Mouse (Mus musculus) cortical plate, adult 2 months (tissue): ENCODE measurements around the gene Reep3.

ENCODE experiments used
- CTCF ChIP-seq: fragments of 200-500 bp; IDR thresholded peaks from 2 replicates; pipeline ENCODE4 v1.5.1; 2011; ENCODE audit warnings: mild to moderate bottlenecking, control low read depth, low read length; ENCODE audit not compliant: insufficient read depth; ENCODE audit errors: extremely low read depth
- POLR2A ChIP-seq: fragments of 200-500 bp; IDR thresholded peaks from 2 replicates; pipeline ENCODE4 v1.6.1; 2011; ENCODE audit warnings: mild to moderate bottlenecking, low read length, control low read depth; ENCODE audit not compliant: insufficient read depth; ENCODE audit errors: extremely low read depth

DNA sequence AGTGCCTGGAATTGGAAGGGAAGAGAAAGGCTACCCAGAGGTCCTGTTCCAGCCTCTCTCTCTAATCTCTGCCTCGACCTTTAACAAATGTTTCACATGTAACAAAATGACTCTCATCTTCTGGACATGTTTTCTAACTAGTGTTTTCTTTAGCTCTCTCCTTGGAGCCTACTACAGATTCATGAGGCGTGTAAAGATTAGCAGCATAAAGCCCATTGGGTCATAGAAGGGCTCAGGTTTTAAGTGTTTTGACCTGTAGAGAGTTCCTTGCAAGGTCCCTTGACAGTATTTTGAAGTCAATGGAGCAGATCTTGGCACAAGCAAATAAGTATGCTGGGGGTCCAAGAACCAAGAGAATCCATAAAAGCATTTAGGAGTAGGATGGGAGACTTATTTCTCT is 118.5 kb downstream of the Reep3 start:
- TF ChIP-seq POLR2A (no peak), CTCF (no peak)
